Mouse (Mus musculus) liver, embryonic 12.5 days (tissue): ENCODE measurements around the gene Pde4d. TPM values are rescaled to one million over a fixed set of nuclear protein-coding genes. Genes with fewer than 3 reads are reported as not detected.

ENCODE experiments used
- ATAC-seq: fragments of 200-750 bp; cut with Nextera tagmentation; 2 replicates; pipeline ENCODE4 v1.8.0; 2017; ENCODE audit warnings: moderate number of reproducible peaks, mild to moderate bottlenecking, moderate library complexity
- H3K27ac ChIP-seq: fragments of 300-500 bp; sonication (generic); 2 replicates; pipeline ENCODE4 v1.5.1; 2016; ENCODE audit warnings: mild to moderate bottlenecking
- H3K27me3 ChIP-seq: fragments of 300-500 bp; sonication (generic); replicated peaks from 2 replicates; pipeline ENCODE4 v1.6.1; 2016; ENCODE audit warnings: mild to moderate bottlenecking, moderate library complexity
- H3K36me3 ChIP-seq: fragments of 300-500 bp; sonication (generic); 2 replicates; pipeline ENCODE4 v1.6.1; 2016; ENCODE audit warnings: mild to moderate bottlenecking, moderate library complexity
- H3K4me1 ChIP-seq: fragments of 300-500 bp; sonication (generic); 2 replicates; pipeline ENCODE4 v1.6.1; 2016
- H3K4me2 ChIP-seq: fragments of 300-500 bp; sonication (generic); 2 replicates; pipeline ENCODE4 v1.6.1; 2016; ENCODE audit warnings: mild to moderate bottlenecking, moderate library complexity
- H3K4me3 ChIP-seq: fragments of 300-500 bp; sonication (generic); 2 replicates; pipeline ENCODE4 v1.5.1; 2016; ENCODE audit warnings: mild to moderate bottlenecking, moderate library complexity
- H3K9ac ChIP-seq: fragments of 300-500 bp; sonication (generic); 2 replicates; pipeline ENCODE4 v1.6.1; 2016; ENCODE audit warnings: mild to moderate bottlenecking, moderate library complexity
- H3K9me3 ChIP-seq: fragments of 300-500 bp; sonication (generic); replicated peaks from 2 replicates; pipeline ENCODE4 v1.6.1; 2016; ENCODE audit warnings: mild to moderate bottlenecking, moderate library complexity
- WGBS: fragments of 180-500 bp; shearing (Covaris S2); methylation state at CpG from one replicate; pipeline ENCODE4 v1.1.7; 2016; ENCODE audit not compliant: insufficient replicate concordance; 5-methylcytosine and 5-hydroxymethylcytosine counted together
- polyA plus RNA-seq: library from polyadenylated mRNA; unstranded; fragments of >200 nt; fragmentation: Nextera tagmentation; extraction: Ambion mirVana; gene quantifications from 2 replicates; pipeline ENCODE4 v1.2.1, GENCODE M21; 2016

Pde4d gene
- polyA plus RNA-seq, result 17.1 and 19.4 TPM in 2 replicates

- peak; percentile 83 for ATAC-seq
- H3K27me3 ChIP-seq, result no peaks in the 10 kb centered on the region
- no peaks in the 10 kb centered on the region for H3K9me3 ChIP-seq
- H3K4me3 ChIP-seq, result no peak within 1 kb of the TSS
- H3K4me1 ChIP-seq, result peaks cover 18% of the 10 kb centered on the region
- no peaks in the 10 kb centered on the region for H3K36me3 ChIP-seq
- H3K4me2 ChIP-seq, result peak within 1 kb of the TSS; percentile 26
- H3K9ac ChIP-seq, result no peak within 1 kb of the TSS
- WGBS, result 7% methylated on average over 10 of the region's 10 CpGs
- no peak within 1 kb of the TSS for H3K27ac ChIP-seq
These were observed at the start of gene Pde4d for GRCm38 (mm10) chr13:108449116-108450097. TSS of gene Pde4d (plus strand) at chr13:108449948.

- Histone ChIP-seq H3K4me3 (no peak overlapping the region), H3K4me2 (no peak overlapping the region), H3K4me1 (no peaks in the 10 kb centered on the region), H3K27ac (no peak overlapping the region), H3K9ac (no peak overlapping the region), H3K9me3 (no peaks in the 10 kb centered on the region), H3K36me3 (peaks cover 19% of the 10 kb centered on the region), H3K27me3 (no peaks in the 10 kb centered on the region)
- ATAC-seq, result no peak
- 85% methylated on average over 5 of the region's 5 CpGs for WGBS
These were observed 46.6 kb upstream of the Pde4d start for GRCm38 (mm10) chr13:108403197-108403596.

GRCm38 (mm10) chr13:108404372-108404771 is 45.4 kb upstream of the Pde4d start:
- Histone ChIP-seq H3K4me3 (no peak overlapping the region), H3K4me1 (no peaks in the 10 kb centered on the region), H3K9ac (no peak overlapping the region), H3K27me3 (no peaks in the 10 kb centered on the region), H3K36me3 (peaks cover 19% of the 10 kb centered on the region), H3K4me2 (no peak overlapping the region), H3K9me3 (no peaks in the 10 kb centered on the region), H3K27ac (no peak overlapping the region)
- no peak for ATAC-seq
- WGBS, result 52% methylated on average over 4 of the region's 4 CpGs

- Histone ChIP-seq H3K36me3 (no peaks in the 10 kb centered on the region), H3K9me3 (no peaks in the 10 kb centered on the region), H3K4me3 (no peak overlapping the region), H3K4me1 (peaks cover 29% of the 10 kb centered on the region), H3K27me3 (no peaks in the 10 kb centered on the region), H3K9ac (no peak overlapping the region), H3K27ac (no peak overlapping the region), H3K4me2 (no peak overlapping the region)
- WGBS, result 68% methylated on average over 2 of the region's 2 CpGs
- ATAC-seq, result no peak
These were observed 34.3 kb upstream of the Pde4d start for GRCm38 (mm10) chr13:108415464-108415863.

- peaks cover 29% of the 10 kb centered on the region for H3K4me1 ChIP-seq
- no peak overlapping the region for H3K4me3 ChIP-seq
- no peaks in the 10 kb centered on the region for H3K36me3 ChIP-seq
- peak; percentile 94 for ATAC-seq
- H3K9ac ChIP-seq, result no peak overlapping the region
- 6% methylated on average over 1 of the region's 1 CpGs for WGBS
- peak overlapping the region; percentile 19; the same call in 1 of the 2 replicates for H3K4me2 ChIP-seq
- no peaks in the 10 kb centered on the region for H3K9me3 ChIP-seq
- H3K27me3 ChIP-seq, result no peaks in the 10 kb centered on the region
- H3K27ac ChIP-seq, result no peak overlapping the region
These were observed 30.8 kb upstream of the Pde4d start for GRCm38 (mm10) chr13:108418741-108419507.

- ATAC-seq, result no peak
- Histone ChIP-seq H3K4me2 (no peak overlapping the region), H3K9ac (no peak overlapping the region), H3K27ac (no peak overlapping the region), H3K4me3 (no peak overlapping the region), H3K4me1 (no peaks in the 10 kb centered on the region), H3K27me3 (no peaks in the 10 kb centered on the region), H3K36me3 (no peaks in the 10 kb centered on the region), H3K9me3 (no peaks in the 10 kb centered on the region)
- WGBS, result 79% methylated on average over 5 of the region's 5 CpGs
These were observed 23.4 kb upstream of the Pde4d start for GRCm38 (mm10) chr13:108426322-108426721.

- no peak overlapping the region for H3K4me2 ChIP-seq
- H3K4me3 ChIP-seq, result no peak overlapping the region
- H3K9me3 ChIP-seq, result no peaks in the 10 kb centered on the region
- no peak overlapping the region for H3K9ac ChIP-seq
- H3K36me3 ChIP-seq, result no peaks in the 10 kb centered on the region
- WGBS, result 75% methylated on average over 6 of the region's 6 CpGs
- no peaks in the 10 kb centered on the region for H3K4me1 ChIP-seq
- no peaks in the 10 kb centered on the region for H3K27me3 ChIP-seq
- no peak overlapping the region for H3K27ac ChIP-seq
- ATAC-seq, result no peak
These were observed 20.9 kb upstream of the Pde4d start for GRCm38 (mm10) chr13:108428809-108429208.

- Histone ChIP-seq H3K4me1 (no peaks in the 10 kb centered on the region), H3K36me3 (no peaks in the 10 kb centered on the region), H3K4me2 (no peak overlapping the region), H3K4me3 (no peak overlapping the region), H3K27me3 (no peaks in the 10 kb centered on the region), H3K9me3 (no peaks in the 10 kb centered on the region), H3K9ac (no peak overlapping the region), H3K27ac (no peak overlapping the region)
- 70% methylated on average over 2 of the region's 2 CpGs for WGBS
- ATAC-seq, result no peak
These were observed 20.1 kb upstream of the Pde4d start for GRCm38 (mm10) chr13:108429623-108430022.

- Histone ChIP-seq H3K4me3 (no peak overlapping the region), H3K36me3 (no peaks in the 10 kb centered on the region), H3K27me3 (no peaks in the 10 kb centered on the region), H3K4me2 (no peak overlapping the region), H3K9me3 (no peaks in the 10 kb centered on the region), H3K4me1 (no peaks in the 10 kb centered on the region), H3K9ac (no peak overlapping the region), H3K27ac (no peak overlapping the region)
- 79% methylated on average over 3 of the region's 3 CpGs for WGBS
- ATAC-seq, result no peak
These were observed 18.0 kb upstream of the Pde4d start for GRCm38 (mm10) chr13:108431776-108432175.

- Histone ChIP-seq H3K27ac (no peak overlapping the region), H3K9ac (no peak overlapping the region), H3K4me3 (no peak overlapping the region), H3K36me3 (no peaks in the 10 kb centered on the region), H3K27me3 (no peaks in the 10 kb centered on the region), H3K4me2 (no peak overlapping the region), H3K4me1 (no peaks in the 10 kb centered on the region), H3K9me3 (no peaks in the 10 kb centered on the region)
- no peak for ATAC-seq
These were observed 14.1 kb upstream of the Pde4d start for GRCm38 (mm10) chr13:108435687-108436086.

GRCm38 (mm10) chr13:108437424-108437823 is 12.3 kb upstream of the Pde4d start:
- ATAC-seq, result no peak
- Histone ChIP-seq H3K27ac (no peak overlapping the region), H3K4me2 (no peak overlapping the region), H3K4me1 (no peaks in the 10 kb centered on the region), H3K27me3 (no peaks in the 10 kb centered on the region), H3K9ac (no peak overlapping the region), H3K36me3 (no peaks in the 10 kb centered on the region), H3K9me3 (no peaks in the 10 kb centered on the region), H3K4me3 (no peak overlapping the region)
- WGBS, result 69% methylated on average over 2 of the region's 2 CpGs

- ATAC-seq, result no peak
- Histone ChIP-seq H3K27me3 (no peaks in the 10 kb centered on the region), H3K9me3 (no peaks in the 10 kb centered on the region), H3K27ac (no peak overlapping the region), H3K4me2 (no peak overlapping the region), H3K9ac (no peak overlapping the region), H3K4me1 (no peaks in the 10 kb centered on the region), H3K4me3 (no peak overlapping the region), H3K36me3 (no peaks in the 10 kb centered on the region)
- 69% methylated on average over 1 of the region's 1 CpGs for WGBS
These were observed 10.7 kb upstream of the Pde4d start for GRCm38 (mm10) chr13:108439012-108439411.
